Mouse (Mus musculus): ENCODE data around the gene Fam50a. TPM values are rescaled to one million over a fixed set of nuclear protein-coding genes. Genes with fewer than 3 reads are reported as not detected.

Gene Fam50a
- 58.1 and 59.2 TPM in 2 replicates for polyA plus RNA-seq (2014; fragmentation: Nextera tagmentation; extraction: Ambion mirVana)

DNA sequence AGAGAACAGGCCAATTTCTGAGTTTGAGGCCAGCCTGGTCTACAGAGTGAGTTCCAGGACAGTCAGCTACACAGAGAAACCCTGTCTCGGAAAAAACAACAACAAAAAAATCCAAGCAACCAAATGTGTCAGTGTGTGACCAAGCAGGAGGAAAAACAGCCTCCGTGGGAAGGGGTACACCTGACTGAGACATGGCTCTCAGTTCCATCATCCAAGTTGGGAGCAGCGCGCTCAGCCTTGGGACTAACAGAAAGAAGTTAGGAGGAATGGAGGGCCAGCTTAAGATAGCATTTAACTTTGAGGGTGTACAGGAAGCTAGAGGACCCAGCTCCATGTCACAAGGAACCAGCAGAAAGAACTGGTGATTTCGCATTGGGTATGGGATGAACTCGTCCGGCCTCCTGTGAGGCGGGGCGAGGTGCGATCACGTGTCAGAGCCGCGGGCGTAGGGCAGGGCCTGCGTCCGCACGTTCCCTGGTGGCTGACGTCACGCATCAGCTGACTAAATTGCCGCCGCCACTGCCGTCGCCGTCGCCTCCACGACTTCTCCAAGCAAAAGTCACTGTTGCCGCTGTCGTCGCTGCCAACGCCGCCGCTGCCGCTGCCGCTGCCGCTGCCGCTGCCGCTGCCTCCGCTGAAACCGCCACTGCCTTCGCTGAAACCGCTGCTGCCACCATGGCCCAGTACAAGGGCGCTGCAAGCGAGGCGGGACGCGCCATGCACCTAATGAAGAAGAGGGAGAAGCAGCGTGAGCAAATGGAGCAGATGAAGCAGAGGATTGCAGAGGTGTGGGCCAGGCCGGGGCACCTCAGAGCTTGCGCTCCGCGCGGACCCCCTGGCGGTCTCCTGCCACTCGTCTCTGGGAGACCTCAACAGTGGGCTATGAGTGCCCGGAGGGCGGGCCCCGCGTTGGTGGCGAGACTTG lies at the start of gene Fam50a:
Gene Fam50a, plus strand, starts transcription at position 494 of the 925 bp plus-strand sequence.
- H3K27ac ChIP-seq (ENCODE audit: low read depth, low read length), result peak within 1 kb of the TSS; percentile 20; the same call in 1 of the 2 replicates
- peak within 1 kb of the TSS; percentile 53 for H3K4me3 ChIP-seq (ENCODE audit: low read depth, low read length)
- DNase-seq (ENCODE audit: low spot score, missing footprints) (peak; percentile 95), ATAC-seq (ENCODE audit: low FRiP score) (peak; percentile 97)
- H3K4me2 ChIP-seq, result peak within 1 kb of the TSS; percentile 75
- H3K36me3 ChIP-seq (ENCODE audit: control insufficient read depth, insufficient read depth, low read length), result peaks cover 6% of the 10 kb centered on the region
- no peaks in the 10 kb centered on the region for H3K4me1 ChIP-seq (ENCODE audit: control insufficient read depth, insufficient read depth, low read length)
- no peaks in the 10 kb centered on the region for H3K27me3 ChIP-seq (ENCODE audit: control insufficient read depth, insufficient read depth, low read length)
- H3K9me3 ChIP-seq (ENCODE audit: control insufficient read depth, low read length), result no peaks in the 10 kb centered on the region
- peak within 1 kb of the TSS; percentile 74 for H3K9ac ChIP-seq (ENCODE audit: low read length)
- 14% methylated on average over 57 of the region's 59 CpGs for WGBS

DNA sequence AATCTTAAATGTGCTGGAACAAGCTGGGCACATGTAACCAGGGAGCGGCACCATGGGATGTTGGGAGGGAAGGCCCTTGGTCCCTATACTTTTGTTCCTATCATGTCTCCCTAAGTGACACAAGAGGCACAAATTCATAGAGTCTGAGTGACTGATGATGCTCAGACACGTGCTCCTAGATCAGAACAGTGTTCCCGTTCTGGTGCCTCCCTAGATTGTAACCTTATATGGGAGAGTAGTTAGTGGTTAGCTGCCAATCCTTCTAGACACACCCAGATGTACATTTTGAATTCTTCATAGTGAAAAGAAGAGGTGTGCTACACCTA lies 43.1 kb upstream of the Fam50a start:
- peak overlapping the region; percentile 51 for H3K4me2 ChIP-seq
- DNase-seq (ENCODE audit: low spot score, missing footprints), result no peak
- H3K4me1 ChIP-seq (ENCODE audit: control insufficient read depth, insufficient read depth, low read length), result peaks cover 2% of the 10 kb centered on the region; the same call in 1 of the 2 replicates
- H3K27ac ChIP-seq (ENCODE audit: low read depth, low read length), result peak overlapping the region; percentile 92
- peak; percentile 26 for ATAC-seq (ENCODE audit: low FRiP score)
- no peaks in the 10 kb centered on the region for H3K9me3 ChIP-seq (ENCODE audit: control insufficient read depth, low read length)
- 26% methylated on average over 3 of the region's 3 CpGs for WGBS
- no peaks in the 10 kb centered on the region for H3K27me3 ChIP-seq (ENCODE audit: control insufficient read depth, insufficient read depth, low read length)
- peak overlapping the region; percentile 42 for H3K4me3 ChIP-seq (ENCODE audit: low read depth, low read length)
- H3K9ac ChIP-seq (ENCODE audit: low read length), result peak overlapping the region; percentile 69
- H3K36me3 ChIP-seq (ENCODE audit: control insufficient read depth, insufficient read depth, low read length), result peaks cover 2% of the 10 kb centered on the region; the same call in 1 of the 2 replicates

DNA sequence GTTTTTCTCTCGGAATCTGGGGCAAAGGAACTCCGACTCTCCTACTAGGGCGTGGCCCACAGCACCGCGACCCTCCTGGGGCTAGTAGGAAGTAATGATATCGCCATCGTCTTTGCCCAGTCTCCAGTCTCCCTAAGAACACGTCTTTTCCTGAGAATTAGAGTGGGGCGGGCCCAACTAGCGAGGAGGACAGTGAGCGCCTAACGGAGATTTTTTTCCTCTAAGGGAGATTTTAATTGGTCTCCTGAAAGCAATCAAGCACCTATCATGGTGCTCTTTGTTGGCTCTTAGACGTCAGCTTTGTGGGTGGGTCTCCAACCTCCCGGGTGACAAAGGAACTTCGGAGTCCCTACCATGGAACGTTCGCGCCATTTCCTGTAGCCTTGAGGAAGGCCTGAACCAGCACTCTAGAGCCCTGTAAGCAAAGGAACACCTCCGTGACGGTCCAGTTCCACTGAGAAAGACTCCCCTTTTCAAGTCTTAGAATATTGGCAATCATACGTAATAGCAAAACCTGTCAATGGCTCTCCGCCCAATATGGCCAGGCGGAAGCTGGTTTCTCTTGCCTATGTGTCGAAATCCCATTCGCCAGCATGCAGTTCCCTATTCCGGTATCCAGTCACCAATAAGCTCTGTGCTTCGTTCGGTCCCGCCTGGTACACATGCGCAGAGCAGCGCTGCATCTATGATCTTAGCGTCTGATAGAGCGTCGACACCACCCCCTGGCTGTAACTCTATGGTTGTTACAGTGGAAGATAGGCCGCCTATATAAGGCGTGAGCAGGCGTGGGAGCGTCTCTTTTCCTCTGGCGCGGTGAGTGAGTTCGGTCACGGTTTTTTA lies 42.6 kb upstream of the Fam50a start, which contains the start of gene Rpl10:
Gene Rpl10, plus strand, starts transcription at position 751 of the 840 bp plus-strand sequence.
- no peaks in the 10 kb centered on the region for H3K9me3 ChIP-seq (ENCODE audit: control insufficient read depth, low read length)
- DNase-seq (ENCODE audit: low spot score, missing footprints) (peak; percentile 98), ATAC-seq (ENCODE audit: low FRiP score) (peak; percentile 95)
- H3K9ac ChIP-seq (ENCODE audit: low read length), result peak within 1 kb of the TSS; percentile 72
- peak within 1 kb of the TSS; percentile 42 for H3K4me3 ChIP-seq (ENCODE audit: low read depth, low read length)
- H3K27ac ChIP-seq (ENCODE audit: low read depth, low read length), result peak within 1 kb of the TSS; percentile 92
- peaks cover 2% of the 10 kb centered on the region; the same call in 1 of the 2 replicates for H3K4me1 ChIP-seq (ENCODE audit: control insufficient read depth, insufficient read depth, low read length)
- H3K27me3 ChIP-seq (ENCODE audit: control insufficient read depth, insufficient read depth, low read length), result no peaks in the 10 kb centered on the region
- WGBS, result 18% methylated on average over 42 of the region's 42 CpGs
- peaks cover 2% of the 10 kb centered on the region; the same call in 1 of the 2 replicates for H3K36me3 ChIP-seq (ENCODE audit: control insufficient read depth, insufficient read depth, low read length)
- H3K4me2 ChIP-seq, result peak within 1 kb of the TSS; percentile 51

GRCm38 (mm10) chrX:74270902-74271551 lies 41.8 kb upstream of the Fam50a start:
- H3K9me3 ChIP-seq (ENCODE audit: control insufficient read depth, low read length), result no peaks in the 10 kb centered on the region
- H3K9ac ChIP-seq (ENCODE audit: low read length), result peak overlapping the region; percentile 72
- peak overlapping the region; percentile 42 for H3K4me3 ChIP-seq (ENCODE audit: low read depth, low read length)
- peaks cover 2% of the 10 kb centered on the region; the same call in 1 of the 2 replicates for H3K4me1 ChIP-seq (ENCODE audit: control insufficient read depth, insufficient read depth, low read length)
- H3K4me2 ChIP-seq, result peak overlapping the region; percentile 51
- WGBS, result 20% methylated on average over 27 of the region's 27 CpGs
- H3K27me3 ChIP-seq (ENCODE audit: control insufficient read depth, insufficient read depth, low read length), result no peaks in the 10 kb centered on the region
- H3K36me3 ChIP-seq (ENCODE audit: control insufficient read depth, insufficient read depth, low read length), result peaks cover 2% of the 10 kb centered on the region; the same call in 1 of the 2 replicates
- H3K27ac ChIP-seq (ENCODE audit: low read depth, low read length), result peak overlapping the region; percentile 27; the same call in 1 of the 2 replicates
- no peak for ATAC-seq (ENCODE audit: low FRiP score)
- DNase-seq (ENCODE audit: low spot score, missing footprints), result peak; percentile 87

GRCm38 (mm10) chrX:74273422-74274322 lies 39.2 kb upstream of the Fam50a start:
- H3K27me3 ChIP-seq (ENCODE audit: control insufficient read depth, insufficient read depth, low read length), result no peaks in the 10 kb centered on the region
- 34% methylated on average over 10 of the region's 10 CpGs for WGBS
- peak; percentile 86 for DNase-seq (ENCODE audit: low spot score, missing footprints)
- H3K9ac ChIP-seq (ENCODE audit: low read length), result no peak overlapping the region
- peaks cover 2% of the 10 kb centered on the region; the same call in 1 of the 2 replicates for H3K36me3 ChIP-seq (ENCODE audit: control insufficient read depth, insufficient read depth, low read length)
- H3K4me1 ChIP-seq (ENCODE audit: control insufficient read depth, insufficient read depth, low read length), result peaks cover 2% of the 10 kb centered on the region; the same call in 1 of the 2 replicates
- no peak overlapping the region; the same call in 1 of the 2 replicates for H3K27ac ChIP-seq (ENCODE audit: low read depth, low read length)
- H3K4me3 ChIP-seq (ENCODE audit: low read depth, low read length), result no peak overlapping the region
- no peak for ATAC-seq (ENCODE audit: low FRiP score)
- no peaks in the 10 kb centered on the region for H3K9me3 ChIP-seq (ENCODE audit: control insufficient read depth, low read length)
- H3K4me2 ChIP-seq, result no peak overlapping the region

- 75% methylated on average over 8 of the region's 8 CpGs for WGBS
- DNase-seq (ENCODE audit: low spot score, missing footprints), result no peak
- no peak for ATAC-seq (ENCODE audit: low FRiP score)
These were observed 34.9 kb upstream of the Fam50a start for GRCm38 (mm10) chrX:74277916-74278315.

DNA sequence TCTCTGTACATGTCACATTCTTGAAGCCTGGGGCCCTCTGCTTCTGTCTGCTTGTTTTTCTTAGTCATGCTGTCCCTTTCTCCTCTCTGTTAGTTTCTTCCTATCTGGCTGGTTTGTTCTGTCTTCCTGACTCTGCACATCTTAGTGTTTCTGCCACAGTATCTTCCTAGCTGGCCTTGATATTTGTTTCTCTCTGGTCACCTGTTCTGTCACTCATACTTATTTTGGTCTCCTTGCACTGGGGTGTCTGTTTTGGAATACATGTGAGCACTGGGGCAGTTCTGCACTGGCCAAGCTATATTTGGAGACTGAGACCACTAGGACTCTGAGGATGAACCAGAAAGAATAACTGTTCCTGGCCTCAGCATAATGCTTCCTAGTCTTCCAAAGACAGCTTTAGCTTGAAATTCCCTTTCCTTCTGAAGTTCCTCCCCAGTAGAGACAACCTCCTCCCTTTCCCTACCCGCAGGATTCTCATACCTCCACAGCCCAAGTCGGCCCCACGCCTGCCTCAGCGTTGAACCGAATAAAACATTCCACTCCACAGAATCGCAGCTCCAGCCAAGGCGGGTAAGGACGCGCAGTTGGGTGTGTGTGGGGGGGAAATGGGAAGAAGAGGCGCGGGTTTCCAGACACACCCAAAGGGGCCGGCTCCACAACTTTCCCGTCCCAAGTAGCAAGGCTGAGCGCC lies 31.6 kb upstream of the Fam50a start:
- Histone ChIP-seq H3K36me3 (ENCODE audit: control insufficient read depth, insufficient read depth, low read length) (no peaks in the 10 kb centered on the region), H3K9ac (ENCODE audit: low read length) (peak overlapping the region; percentile 61), H3K27ac (ENCODE audit: low read depth, low read length) (no peak overlapping the region), H3K4me3 (ENCODE audit: low read depth, low read length) (peak overlapping the region; percentile 55), H3K9me3 (ENCODE audit: control insufficient read depth, low read length) (no peaks in the 10 kb centered on the region), H3K27me3 (ENCODE audit: control insufficient read depth, insufficient read depth, low read length) (no peaks in the 10 kb centered on the region), H3K4me2 (peak overlapping the region; percentile 69), H3K4me1 (ENCODE audit: control insufficient read depth, insufficient read depth, low read length) (no peaks in the 10 kb centered on the region)
- ATAC-seq (ENCODE audit: low FRiP score), result no peak
- WGBS, result 15% methylated on average over 14 of the region's 14 CpGs
- DNase-seq (ENCODE audit: low spot score, missing footprints), result no peak

More at GRCm38 (mm10) chrX:74277916-74278315, 34.9 kb upstream of the Fam50a start:
- Histone ChIP-seq H3K4me3 (ENCODE audit: low read depth, low read length) (no peak overlapping the region), H3K27me3 (ENCODE audit: control insufficient read depth, insufficient read depth, low read length) (no peaks in the 10 kb centered on the region), H3K4me1 (ENCODE audit: control insufficient read depth, insufficient read depth, low read length) (no peaks in the 10 kb centered on the region), H3K27ac (ENCODE audit: low read depth, low read length) (no peak overlapping the region), H3K9ac (ENCODE audit: low read length) (no peak overlapping the region), H3K4me2 (no peak overlapping the region), H3K9me3 (ENCODE audit: control insufficient read depth, low read length) (no peaks in the 10 kb centered on the region), H3K36me3 (ENCODE audit: control insufficient read depth, insufficient read depth, low read length) (no peaks in the 10 kb centered on the region)
